Mouse (Mus musculus) macrophage (primary cell): Measurements from ENCODE around the gene Crtc1. TPM values are rescaled to one million over a fixed set of nuclear protein-coding genes. Genes with fewer than 3 reads are reported as not detected.

ENCODE experiments used
- H3K27ac ChIP-seq: fragments of 350-480 bp; formaldehyde crosslinking; 2 replicates; pipeline ENCODE4 v1.9.0; 2021
- H3K36me3 ChIP-seq: fragments of 350-480 bp; formaldehyde crosslinking; 2 replicates; pipeline ENCODE4 v1.9.0; 2021; ENCODE audit errors: inconsistent target
- H3K4me3 ChIP-seq: fragments of 350-480 bp; formaldehyde crosslinking; 2 replicates; pipeline ENCODE4 v1.9.0; 2021; ENCODE audit errors: inconsistent target
- H3K79me2 ChIP-seq: fragments of 350-480 bp; formaldehyde crosslinking; 2 replicates; pipeline ENCODE4 v1.9.0; 2021; ENCODE audit errors: inconsistent target
- WGBS: methylation state at CpG from one replicate; pipeline ENCODE4 v1.1.7; 2026; ENCODE audit warnings: inconsistent platforms; ENCODE audit not compliant: missing documents; 5-methylcytosine and 5-hydroxymethylcytosine counted together
- polyA plus RNA-seq: library from polyadenylated mRNA; stranded (reverse); fragments of 250-400 nt; gene quantifications from 3 replicates; pipeline ENCODE4 v1.2.4, GENCODE M21; 2018; ENCODE audit warnings: inconsistent platforms

Gene Crtc1
- polyA plus RNA-seq, 1 experiment from 2014 or later: 9.4 TPM

GRCm38 (mm10) chr8:70371951-70372350, 67.4 kb downstream of the Crtc1 start:
- Histone ChIP-seq H3K27ac (no peak overlapping the region), H3K4me3 (no peak overlapping the region), H3K36me3 (no peaks in the 10 kb centered on the region), H3K79me2 (no peaks in the 10 kb centered on the region)
- WGBS: 92% methylated on average over 5 of the region's 6 CpGs

DNA sequence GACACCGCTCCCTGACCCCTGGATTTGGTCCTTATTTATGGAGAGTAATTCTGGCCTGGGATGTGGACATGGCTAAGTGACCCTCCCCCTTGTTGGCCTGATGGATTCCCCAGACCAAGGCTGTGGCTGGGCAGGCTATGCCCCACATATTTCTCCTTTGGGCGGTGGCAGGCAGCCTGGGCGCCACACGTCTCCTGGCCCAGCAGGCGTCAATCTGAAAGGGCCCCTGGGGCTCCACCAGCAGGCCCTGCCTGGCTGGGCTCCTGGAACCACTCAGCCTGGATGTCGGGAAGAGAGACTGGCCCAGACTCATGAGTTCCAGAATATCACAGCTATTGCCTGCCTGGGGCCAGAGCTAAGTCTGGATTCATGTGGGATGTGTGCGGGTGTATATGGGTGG, 68.9 kb downstream of the Crtc1 start:
- no peaks in the 10 kb centered on the region for H3K36me3 ChIP-seq
- H3K79me2 ChIP-seq: no peaks in the 10 kb centered on the region
- 96% methylated on average over 7 of the region's 7 CpGs for WGBS
- H3K27ac ChIP-seq: no peak overlapping the region
- H3K4me3 ChIP-seq: no peak overlapping the region

DNA sequence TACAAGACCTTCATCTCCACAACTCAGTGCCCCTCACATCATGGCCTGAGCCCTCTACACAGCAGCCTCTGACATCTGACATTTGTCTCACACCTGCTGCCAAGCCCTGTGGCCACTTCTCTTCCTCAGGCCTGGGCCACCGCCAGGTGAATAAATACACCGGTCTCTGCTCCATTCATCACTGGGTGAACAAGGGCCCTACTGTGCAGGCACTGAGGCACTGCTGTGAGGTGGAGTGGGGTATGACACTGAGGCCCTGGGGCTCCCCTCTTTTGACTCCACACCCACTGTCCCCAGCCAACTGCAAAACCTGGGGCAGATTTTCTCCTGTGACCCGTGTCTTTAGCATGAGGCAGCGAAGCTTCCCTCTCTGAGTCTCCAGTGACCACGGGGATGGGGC, 72.8 kb downstream of the Crtc1 start:
- H3K27ac ChIP-seq: no peak overlapping the region
- no peaks in the 10 kb centered on the region for H3K79me2 ChIP-seq
- H3K36me3 ChIP-seq: no peaks in the 10 kb centered on the region
- no peak overlapping the region for H3K4me3 ChIP-seq
- WGBS: 77% methylated on average over 5 of the region's 5 CpGs

- 79% methylated on average over 2 of the region's 5 CpGs for WGBS
- H3K27ac ChIP-seq: no peak overlapping the region
- H3K36me3 ChIP-seq: no peaks in the 10 kb centered on the region
- no peak overlapping the region for H3K4me3 ChIP-seq
- no peaks in the 10 kb centered on the region for H3K79me2 ChIP-seq
These were observed 75.3 kb downstream of the Crtc1 start for GRCm38 (mm10) chr8:70364066-70364465.

DNA sequence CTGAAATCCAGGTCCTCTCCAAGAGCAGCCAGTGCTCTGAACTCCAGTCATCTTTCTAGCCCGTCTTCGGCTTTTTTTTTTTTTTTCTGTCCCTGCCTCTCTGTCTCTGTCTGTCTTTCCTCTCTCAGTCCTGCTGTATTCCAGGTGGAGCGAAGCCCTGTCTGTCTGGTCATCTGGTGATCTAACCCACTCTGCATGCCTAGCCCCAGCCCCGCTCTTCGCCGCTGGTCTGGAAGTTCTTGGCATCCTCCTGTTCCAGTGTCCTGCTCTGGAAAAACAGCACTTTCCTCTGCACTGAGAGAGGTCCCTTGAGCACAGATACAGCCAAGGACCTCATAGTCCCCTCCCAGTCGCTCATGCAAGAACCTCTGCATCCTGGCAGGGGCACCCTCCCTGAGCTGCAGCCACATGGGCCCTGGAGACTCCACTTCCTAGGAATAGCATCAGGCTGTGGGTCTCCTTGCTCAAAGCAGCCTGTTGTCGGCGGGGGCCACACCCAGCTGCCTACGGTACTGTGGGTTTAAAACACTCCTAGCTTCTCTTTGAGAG, 77.8 kb downstream of the Crtc1 start:
- H3K79me2 ChIP-seq: no peaks in the 10 kb centered on the region
- no peak overlapping the region for H3K27ac ChIP-seq
- WGBS: 91% methylated on average over 10 of the region's 10 CpGs
- H3K36me3 ChIP-seq: no peaks in the 10 kb centered on the region
- H3K4me3 ChIP-seq: no peak overlapping the region

GRCm38 (mm10) chr8:70360769-70361168, 78.6 kb downstream of the Crtc1 start:
- no peak overlapping the region for H3K27ac ChIP-seq
- no peak overlapping the region for H3K4me3 ChIP-seq
- whole genome bisulfite sequencing: 82% methylated on average over 4 of the region's 4 CpGs
- no peaks in the 10 kb centered on the region for H3K36me3 ChIP-seq
- no peaks in the 10 kb centered on the region for H3K79me2 ChIP-seq

- no peaks in the 10 kb centered on the region for H3K36me3 ChIP-seq
- no peaks in the 10 kb centered on the region for H3K79me2 ChIP-seq
- no peak overlapping the region for H3K27ac ChIP-seq
- 76% methylated on average over 3 of the region's 3 CpGs for WGBS
- no peak overlapping the region for H3K4me3 ChIP-seq
These were observed 80.0 kb downstream of the Crtc1 start for GRCm38 (mm10) chr8:70359411-70359810.

- WGBS: 63% methylated on average over 1 of the region's 1 CpGs
- peaks cover 15% of the 10 kb centered on the region for H3K79me2 ChIP-seq
- no peak overlapping the region for H3K27ac ChIP-seq
- H3K36me3 ChIP-seq: no peaks in the 10 kb centered on the region
- H3K4me3 ChIP-seq: no peak overlapping the region
These were observed 83.3 kb downstream of the Crtc1 start for GRCm38 (mm10) chr8:70356111-70356510.

GRCm38 (mm10) chr8:70354004-70354403, 85.4 kb downstream of the Crtc1 start:
- H3K36me3 ChIP-seq: no peaks in the 10 kb centered on the region
- 5% methylated on average over 4 of the region's 4 CpGs for WGBS
- peaks cover 36% of the 10 kb centered on the region for H3K79me2 ChIP-seq
- peak overlapping the region; percentile 33; the same call in 1 of the 2 replicates for H3K4me3 ChIP-seq
- peak overlapping the region; percentile 51 for H3K27ac ChIP-seq

GRCm38 (mm10) chr8:70353194-70353817, 86.1 kb downstream of the Crtc1 start, which contains the start of gene Upf1:
TSS of gene Upf1 (minus strand) at chr8:70353278.
- Histone ChIP-seq H3K4me3 (peak within 1 kb of the TSS; percentile 76), H3K36me3 (no peaks in the 10 kb centered on the region), H3K79me2 (peaks cover 43% of the 10 kb centered on the region), H3K27ac (peak within 1 kb of the TSS; percentile 51)
- WGBS: 2% methylated on average over 68 of the region's 69 CpGs

DNA sequence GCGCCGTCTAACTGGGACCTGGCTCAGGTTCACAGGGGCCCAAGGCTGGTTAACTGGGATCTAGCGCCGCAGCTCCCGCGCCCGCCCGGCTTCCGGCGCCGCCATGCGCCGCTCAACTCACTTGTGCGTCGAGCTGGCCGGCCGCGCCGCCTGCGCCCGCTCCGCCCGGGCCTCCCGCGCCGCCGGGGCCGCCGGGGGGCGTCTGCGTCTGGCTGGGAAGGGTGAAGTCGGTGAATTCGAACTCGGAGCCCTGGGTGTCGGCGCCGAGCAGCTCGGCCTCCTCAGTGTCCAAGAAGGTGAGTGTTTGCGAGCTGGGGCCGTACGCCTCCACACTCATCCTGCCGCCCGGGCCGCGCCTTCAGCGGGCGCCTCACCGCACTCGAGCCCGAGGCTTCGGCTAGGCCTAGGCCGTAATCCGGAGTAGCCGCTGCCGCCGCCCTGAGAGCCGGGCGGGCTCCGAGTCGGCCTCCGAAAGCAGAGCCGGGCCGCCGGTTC, 86.7 kb downstream of the Crtc1 start:
- Histone ChIP-seq H3K4me3 (peak overlapping the region; percentile 76), H3K27ac (peak overlapping the region; percentile 10; the same call in 1 of the 2 replicates), H3K36me3 (no peaks in the 10 kb centered on the region), H3K79me2 (peaks cover 49% of the 10 kb centered on the region)
- WGBS: under 1% methylated on average over 40 of the region's 64 CpGs

GRCm38 (mm10) chr8:70352000-70352384, 87.4 kb downstream of the Crtc1 start:
- Histone ChIP-seq H3K27ac (peak overlapping the region; percentile 10; the same call in 1 of the 2 replicates), H3K4me3 (peak overlapping the region; percentile 76)
- 24% methylated on average over 3 of the region's 3 CpGs for WGBS

DNA sequence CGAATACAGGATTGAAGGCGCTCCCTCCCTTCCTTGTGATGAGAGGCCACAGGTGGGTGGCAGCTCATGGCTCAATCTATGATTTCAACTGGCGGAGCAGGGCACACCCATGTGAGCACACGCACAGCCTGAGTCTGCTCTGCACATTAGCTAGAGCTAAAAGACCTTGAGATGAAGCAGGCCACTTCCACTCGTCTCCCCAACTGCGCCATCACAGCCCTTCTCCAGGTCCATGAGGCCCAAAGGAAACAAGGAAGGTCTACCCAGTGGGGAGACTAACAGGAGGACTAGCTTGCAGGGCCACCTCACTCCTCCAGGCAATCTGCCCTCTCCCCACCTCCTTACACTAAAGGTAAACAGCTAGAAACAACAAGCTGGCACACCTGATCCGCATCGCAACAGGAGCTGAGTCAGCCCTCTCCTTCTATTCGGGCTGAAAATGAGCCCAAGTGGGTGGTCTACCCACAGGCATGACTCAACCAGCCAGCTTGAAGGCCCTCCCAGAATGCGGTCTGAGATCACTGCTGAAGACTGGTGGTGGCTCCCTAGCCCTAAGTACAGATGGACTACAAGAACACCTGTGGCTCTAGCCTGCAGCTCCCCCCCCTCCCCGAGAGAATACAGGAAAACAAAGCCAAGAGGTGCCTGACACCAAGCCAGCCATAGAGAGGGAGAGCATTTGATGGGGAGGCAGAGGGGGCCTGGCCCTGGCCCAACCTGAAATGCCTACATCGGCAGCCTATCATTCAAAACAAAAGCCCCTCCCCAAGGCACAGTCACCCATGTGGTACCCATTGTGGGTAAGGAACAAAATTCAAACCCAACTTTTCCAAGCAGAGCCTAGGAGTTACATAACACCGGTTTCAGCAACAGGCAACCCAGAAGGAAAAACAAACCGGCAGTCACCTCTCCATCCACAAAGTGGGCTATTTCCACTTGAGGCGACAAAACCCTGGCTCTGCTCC, 88.1 kb downstream of the Crtc1 start:
- Histone ChIP-seq H3K79me2 (peaks cover 63% of the 10 kb centered on the region), H3K27ac (no peak overlapping the region), H3K4me3 (peak overlapping the region; percentile 76), H3K36me3 (no peaks in the 10 kb centered on the region)
- WGBS: 44% methylated on average over 15 of the region's 15 CpGs

More at GRCm38 (mm10) chr8:70352000-70352384, 87.4 kb downstream of the Crtc1 start:
- Histone ChIP-seq H3K79me2 (peaks cover 56% of the 10 kb centered on the region), H3K36me3 (no peaks in the 10 kb centered on the region)

DNA sequence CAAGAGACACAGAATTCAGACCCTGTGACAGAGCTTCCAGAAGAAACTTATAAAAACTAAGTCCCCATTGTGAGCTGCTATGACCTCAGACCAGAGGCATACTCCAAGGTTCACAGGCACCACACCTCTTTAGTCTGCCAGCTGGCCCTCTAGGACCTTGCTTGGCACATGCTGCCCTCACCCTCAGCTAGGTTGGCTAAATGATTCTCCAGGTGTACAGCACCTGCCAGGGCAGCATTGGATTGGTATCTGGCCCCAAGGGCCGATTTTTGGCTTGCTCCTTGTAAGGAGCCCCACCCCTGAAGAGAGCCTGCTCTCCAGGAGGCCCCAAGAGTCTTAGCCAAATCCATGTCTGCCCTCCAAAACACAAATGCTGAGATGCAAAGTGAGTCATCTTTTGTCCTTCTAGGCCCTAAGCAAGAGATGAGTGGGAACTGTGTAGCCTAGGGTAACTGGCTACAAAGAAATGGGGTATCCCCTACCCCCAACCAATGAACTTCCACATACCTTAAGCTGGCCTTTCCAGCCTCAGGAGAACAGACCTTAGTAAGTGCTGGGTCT, 91.4 kb downstream of the Crtc1 start:
- Histone ChIP-seq H3K36me3 (0 out of 2 replicates have a peak, but pooled peaks cover 6% of the 10 kb centered on the region), H3K4me3 (no peak overlapping the region), H3K79me2 (peaks cover 97% of the 10 kb centered on the region), H3K27ac (no peak overlapping the region)
- WGBS: 81% methylated on average over 1 of the region's 1 CpGs
